Mouse (Mus musculus) G1E (cell line): ENCODE results near the gene Gm28038. TPM values are rescaled to one million over a fixed set of nuclear protein-coding genes. Genes with fewer than 3 reads are reported as not detected.

ENCODE experiments used
- ATAC-seq: 2 replicates; pipeline ENCODE4 v1.8.0; 2016; ENCODE audit warnings: mild to moderate bottlenecking; ENCODE audit not compliant: insufficient number of reproducible peaks, poor library complexity, low FRiP score, severe bottlenecking; ENCODE audit errors: extremely low read depth
- DNase-seq: peaks from one replicate; pipeline ENCODE4 v3.0.0; 2012; ENCODE audit warnings: low spot score
- H3K27me3 ChIP-seq: 2 replicates; pipeline ENCODE4 v1.6.1; 2012; ENCODE audit warnings: mild to moderate bottlenecking, low read length, inconsistent platforms; ENCODE audit not compliant: insufficient read depth
- H3K36me3 ChIP-seq: replicated peaks from 2 replicates; pipeline ENCODE3; 2012; ENCODE audit warnings: mild to moderate bottlenecking, inconsistent platforms
- H3K4me1 ChIP-seq: 2 replicates; pipeline ENCODE4 v1.6.1; 2012; ENCODE audit warnings: low read depth, low read length, inconsistent platforms, mixed read lengths; ENCODE audit not compliant: insufficient read depth
- H3K4me3 ChIP-seq: 2 replicates; pipeline ENCODE4 v1.5.1; 2012; ENCODE audit warnings: low read depth, mild to moderate bottlenecking, inconsistent platforms, low read length, moderate library complexity, mixed read lengths
- H3K9me3 ChIP-seq: replicated peaks from 2 replicates; pipeline ENCODE4 v1.6.1; 2012; ENCODE audit warnings: inconsistent platforms
- CTCF ChIP-seq: IDR thresholded peaks from 2 replicates; pipeline ENCODE4 v1.5.1; 2012; ENCODE audit warnings: low read depth, low read length, inconsistent platforms, mixed read lengths
- GATA1 ChIP-seq: IDR thresholded peaks from 2 replicates; pipeline ENCODE4 v1.6.1; 2012; ENCODE audit warnings: borderline replicate concordance, low read length, inconsistent platforms, mixed read lengths
- GATA2 ChIP-seq: IDR thresholded peaks from 2 replicates; pipeline ENCODE4 v1.6.1; 2012; ENCODE audit warnings: low read depth, low read length, inconsistent platforms, borderline replicate concordance
- POLR2AphosphoS5 ChIP-seq: IDR thresholded peaks from 2 replicates; pipeline ENCODE4 v1.6.1; 2012; ENCODE audit warnings: low read depth, low read length, inconsistent platforms; ENCODE audit not compliant: insufficient replicate concordance
- TAL1 ChIP-seq: conservative IDR thresholded peaks from 2 replicates; pipeline ENCODE4 v1.6.1; 2012; ENCODE audit warnings: low read depth, low read length, inconsistent platforms, mixed read lengths
- polyA plus RNA-seq: library from polyadenylated mRNA; stranded (reverse); fragments of >175 nt; gene quantifications from 2 replicates; pipeline ENCODE4 v1.2.3, GENCODE M21; 2012
- total RNA-seq, 2 experiments: library from RNA; stranded (forward) in 1 of 2; stranded (reverse) in 1 of 2; fragments of 200-1000 nt in 1 of 2; fragments of >200 nt in 1 of 2; fragmentation: Nextera tagmentation in 1 of 2; gene quantifications; 2 replicates each; pipeline ENCODE4 v1.2.3; 2014 to 2017

Gene Gm28038
- total and polyA plus RNA-seq, 3 experiments: not detected

DNA sequence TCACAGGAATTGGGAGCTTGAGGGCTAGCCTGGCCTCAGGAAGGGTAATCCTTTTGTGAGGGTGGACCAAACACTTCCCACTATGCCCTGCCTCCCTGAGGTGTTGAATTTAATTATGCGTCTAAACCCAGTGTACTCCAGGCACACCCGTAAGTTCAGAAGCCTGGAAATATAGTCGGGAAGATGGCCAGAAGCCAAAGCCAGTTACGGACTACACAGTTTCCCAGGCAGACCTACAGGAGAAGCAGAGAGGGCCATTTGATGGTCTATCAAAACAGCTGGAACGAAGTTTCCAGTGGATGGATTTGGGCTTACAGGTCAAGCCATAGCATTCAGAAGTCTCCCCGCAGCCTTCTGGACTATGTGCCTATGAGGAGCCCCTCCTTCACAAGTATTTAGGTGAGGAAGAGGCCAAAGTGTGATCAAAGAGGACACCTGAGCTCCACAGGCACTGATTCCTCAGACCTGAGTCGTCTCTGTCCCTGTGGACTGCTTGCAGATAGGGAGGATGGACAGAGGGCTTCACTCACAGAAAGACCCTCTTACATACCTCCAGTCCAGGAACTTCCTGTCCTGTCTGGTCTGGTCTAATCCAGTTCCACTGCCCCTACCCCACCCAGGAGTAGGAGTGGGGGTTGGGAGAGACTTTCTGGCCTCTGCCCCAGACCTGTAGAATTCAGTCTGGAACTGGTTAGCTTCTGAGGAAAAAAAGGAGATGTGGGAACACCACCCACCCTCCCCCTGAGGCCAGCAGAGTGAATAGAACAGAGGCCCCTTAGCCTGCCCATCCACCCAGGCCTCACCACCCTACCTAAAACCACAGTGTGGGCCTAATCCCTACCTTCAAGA lies 15.9 kb upstream of the Gm28038 start:
- DNase-seq: no peak
- Histone ChIP-seq H3K27me3 (no peaks in the 10 kb centered on the region), H3K4me3 (no peak overlapping the region; the same call in 1 of the 2 replicates), H3K4me1 (peaks cover 65% of the 10 kb centered on the region), H3K36me3 (peaks cover 58% of the 10 kb centered on the region), H3K9me3 (no peaks in the 10 kb centered on the region)
- no peak for ATAC-seq
- TF ChIP-seq POLR2AphosphoS5: no peak
- TF ChIP-seq GATA2: no peak
- TF ChIP-seq CTCF: no peak
- TF ChIP-seq TAL1: no peak
- no peak for TF ChIP-seq GATA1

DNA sequence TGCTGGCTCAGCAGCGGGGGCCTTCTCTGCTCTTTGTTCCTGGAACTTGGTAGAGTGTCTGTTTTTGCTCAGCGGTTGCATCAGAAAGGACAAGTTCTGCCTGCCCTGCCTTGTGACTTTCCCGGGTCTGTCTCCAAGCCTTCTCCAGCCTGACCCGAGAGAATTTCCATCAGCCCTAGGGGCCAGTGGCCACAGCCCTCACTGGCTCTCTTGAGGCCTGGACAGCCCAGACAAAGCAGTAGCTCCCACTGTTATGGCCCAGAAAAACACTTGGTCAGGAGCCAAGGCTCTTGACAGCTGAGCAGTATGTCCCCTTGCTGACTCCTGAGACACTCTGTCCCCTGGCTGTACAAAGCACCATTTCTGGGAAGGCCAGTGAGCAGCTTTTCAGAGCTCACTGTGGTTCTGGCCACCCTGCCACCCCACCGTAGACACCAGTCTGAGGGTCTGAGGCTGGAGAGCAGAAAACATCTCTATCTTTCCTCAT lies 15.0 kb upstream of the Gm28038 start, which contains the start of gene Phyhd1:
Phyhd1 (plus strand) TSS at position 437 of the 487 bp plus-strand sequence.
- DNase-seq (peak; percentile 35), ATAC-seq (no peak)
- TF ChIP-seq GATA1 (no peak), POLR2AphosphoS5 (no peak), CTCF (no peak), TAL1 (no peak), GATA2 (no peak)
- Histone ChIP-seq H3K27me3 (no peaks in the 10 kb centered on the region), H3K9me3 (no peaks in the 10 kb centered on the region), H3K4me1 (peaks cover 68% of the 10 kb centered on the region), H3K4me3 (peak within 1 kb of the TSS; percentile 42; the same call in 1 of the 2 replicates), H3K36me3 (peaks cover 49% of the 10 kb centered on the region)

DNA sequence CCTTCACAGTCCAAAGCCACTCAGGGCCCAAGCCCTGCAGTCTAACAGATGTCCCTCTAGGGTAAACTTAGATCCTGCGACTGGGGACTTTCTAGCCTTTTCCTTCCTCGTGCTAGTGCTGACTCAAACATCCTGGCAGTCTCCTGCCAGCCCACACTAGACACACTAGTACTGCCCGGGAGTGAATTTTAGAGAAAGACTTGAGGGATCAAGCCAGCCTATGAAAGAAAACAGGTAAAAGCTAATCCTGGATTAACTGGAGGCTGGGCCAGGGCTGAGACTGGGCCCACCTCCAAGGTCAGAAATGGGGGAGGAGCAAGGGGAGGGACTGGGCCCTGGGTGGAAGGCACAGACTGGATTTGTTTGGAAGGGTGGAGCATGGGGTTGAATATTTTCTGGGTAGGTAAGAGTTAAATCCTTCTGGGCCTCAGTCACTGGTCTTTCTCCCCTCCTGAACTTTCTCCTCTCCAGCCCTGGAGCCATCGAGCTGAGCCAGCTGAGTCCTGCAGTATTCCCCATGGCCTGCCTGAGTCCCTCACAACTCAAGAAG lies 14.4 kb upstream of the Gm28038 start:
- Histone ChIP-seq H3K4me3 (peak overlapping the region; percentile 42; the same call in 1 of the 2 replicates), H3K9me3 (no peaks in the 10 kb centered on the region), H3K36me3 (peaks cover 42% of the 10 kb centered on the region), H3K27me3 (no peaks in the 10 kb centered on the region), H3K4me1 (peaks cover 68% of the 10 kb centered on the region)
- ATAC-seq: no peak
- peak; percentile 70 for DNase-seq
- TF ChIP-seq POLR2AphosphoS5 (no peak), CTCF (no peak), GATA2 (no peak), TAL1 (no peak), GATA1 (no peak)

DNA sequence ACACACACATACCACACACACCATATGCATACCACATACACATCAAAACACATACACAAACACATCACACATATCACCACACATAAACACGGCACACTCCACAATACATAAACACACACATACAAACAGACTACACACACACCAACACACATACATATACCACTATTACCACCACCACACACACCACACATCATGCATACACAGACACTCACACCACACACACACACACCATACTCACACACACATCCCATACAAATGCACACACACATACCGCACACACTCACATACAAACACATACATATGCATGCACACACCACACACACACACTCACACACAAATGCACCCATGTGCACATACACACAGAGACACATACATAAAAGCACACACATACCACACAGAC lies 13.4 kb upstream of the Gm28038 start:
- DNase-seq: no peak

DNA sequence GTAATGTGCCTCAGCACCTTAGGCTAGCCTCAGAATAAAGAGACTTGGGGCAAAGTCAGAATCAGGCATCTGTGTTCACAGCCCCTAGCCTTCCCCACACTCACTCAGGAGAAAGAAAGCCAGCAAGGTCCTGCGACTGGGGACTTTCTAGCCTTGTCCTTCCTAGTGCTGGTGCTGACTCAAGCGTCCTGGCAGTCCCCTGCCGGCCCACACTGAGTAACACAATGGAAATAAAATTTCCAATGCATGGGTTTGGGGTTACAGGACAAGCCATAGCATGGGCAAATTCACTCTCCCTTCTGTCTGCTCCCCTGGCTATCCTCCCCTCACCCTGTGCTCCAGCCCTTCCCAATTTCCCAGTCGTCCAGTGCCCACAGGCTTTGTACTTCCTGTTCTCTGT lies 12.5 kb upstream of the Gm28038 start:
- H3K4me3 ChIP-seq: no peak overlapping the region
- H3K9me3 ChIP-seq: no peaks in the 10 kb centered on the region
- DNase-seq: no peak
- TF ChIP-seq POLR2AphosphoS5: no peak
- no peak for TF ChIP-seq CTCF
- no peaks in the 10 kb centered on the region for H3K27me3 ChIP-seq
- peaks cover 26% of the 10 kb centered on the region for H3K36me3 ChIP-seq
- H3K4me1 ChIP-seq: peaks cover 63% of the 10 kb centered on the region
- ATAC-seq: no peak

More for the DNA sequence above, 13.4 kb upstream of the Gm28038 start:
- no peak for TF ChIP-seq GATA1
- TF ChIP-seq CTCF: no peak
- TF ChIP-seq GATA2: no peak
- no peak for TF ChIP-seq POLR2AphosphoS5
- Histone ChIP-seq H3K4me3 (peak overlapping the region; percentile 42; the same call in 1 of the 2 replicates), H3K9me3 (no peaks in the 10 kb centered on the region), H3K36me3 (peaks cover 32% of the 10 kb centered on the region), H3K4me1 (peaks cover 68% of the 10 kb centered on the region), H3K27me3 (no peaks in the 10 kb centered on the region)
- no peak for ATAC-seq

DNA sequence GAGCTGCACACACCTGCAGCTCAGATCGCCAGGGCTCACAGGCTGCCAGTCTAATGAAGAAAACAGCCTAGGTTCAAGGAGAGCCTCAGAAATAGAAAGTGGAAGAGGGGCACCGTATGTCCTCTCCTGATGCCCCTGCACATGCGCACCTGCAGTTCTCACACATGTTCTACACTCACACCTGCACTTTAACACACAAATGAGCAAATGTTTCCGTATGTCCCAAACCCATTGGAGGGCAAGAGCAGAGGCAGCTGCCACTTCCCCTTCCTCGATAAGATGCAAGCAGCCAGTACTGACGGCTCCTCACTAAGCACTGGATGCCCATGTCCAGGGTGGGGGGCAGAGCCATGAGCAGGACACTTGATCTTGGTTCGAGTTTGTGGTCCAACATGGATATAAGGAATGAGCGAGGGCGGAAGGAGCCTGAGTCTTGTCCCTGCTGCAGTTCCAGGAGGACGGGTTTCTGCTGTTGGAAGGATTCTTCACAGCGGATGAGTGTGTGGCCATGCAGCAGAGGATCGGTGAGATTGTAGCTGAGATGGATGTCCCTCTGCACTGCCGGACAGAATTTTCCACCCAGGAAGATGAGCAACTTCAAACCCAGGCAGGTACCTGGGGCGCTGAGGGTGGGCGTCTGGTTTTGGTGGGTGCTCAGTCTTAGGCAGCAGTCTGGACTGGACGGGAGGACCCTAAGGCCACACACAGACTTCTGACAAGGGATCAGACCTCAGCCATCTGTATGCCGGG lies 11.4 kb upstream of the Gm28038 start:
- peaks cover 16% of the 10 kb centered on the region for H3K36me3 ChIP-seq
- H3K9me3 ChIP-seq: no peaks in the 10 kb centered on the region
- 0 out of 2 replicates have a peak, but pooled peaks cover 2% of the 10 kb centered on the region for H3K27me3 ChIP-seq
- H3K4me3 ChIP-seq: no peak overlapping the region
- ATAC-seq: no peak
- peaks cover 54% of the 10 kb centered on the region for H3K4me1 ChIP-seq
- no peak for DNase-seq
- no peak for TF ChIP-seq GATA1
- no peak for TF ChIP-seq CTCF
- no peak for TF ChIP-seq POLR2AphosphoS5
- no peak for TF ChIP-seq TAL1
- no peak for TF ChIP-seq GATA2
